Mouse (Mus musculus) small intestine, adult 2 months (tissue): ENCODE results near the gene Lrit2.

ENCODE experiments used
- CTCF ChIP-seq: fragments of 200-500 bp; IDR thresholded peaks from 2 replicates; pipeline ENCODE4 v1.5.1; 2012; ENCODE audit warnings: low read depth, mild to moderate bottlenecking, control low read depth, inconsistent platforms, low read length, moderate library complexity, mixed read lengths; ENCODE audit not compliant: insufficient replicate concordance, insufficient read length; ENCODE audit errors: extremely low read depth
- POLR2A ChIP-seq: fragments of 200-500 bp; IDR thresholded peaks from 2 replicates; pipeline ENCODE4 v1.6.1; 2012; ENCODE audit warnings: low read depth, mild to moderate bottlenecking, control low read depth, inconsistent platforms, low read length, moderate library complexity

DNA sequence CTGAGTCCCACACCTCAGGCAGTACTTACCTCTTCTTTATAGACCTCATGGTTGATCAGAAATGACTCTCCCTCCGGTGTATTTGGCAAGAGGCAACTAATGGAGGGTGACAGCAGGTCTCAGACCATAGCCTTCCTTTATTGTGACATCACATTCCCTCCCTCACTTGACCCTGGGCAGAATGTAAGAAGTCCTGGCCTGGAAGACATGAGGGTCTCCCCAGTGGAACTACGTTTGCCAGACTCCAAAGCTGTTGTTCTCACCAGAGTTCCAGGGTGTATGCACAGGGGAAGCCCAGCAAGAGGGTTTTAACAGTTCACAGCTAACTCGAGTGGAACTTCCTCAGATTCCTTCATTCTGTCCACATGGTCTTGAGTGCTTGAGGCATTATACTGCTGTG, 46.2 kb downstream of the Lrit2 start, which contains the start of gene 2610528A11Rik:
- TF ChIP-seq POLR2A (no peak), CTCF (no peak)
